Mouse (Mus musculus) liver, embryonic 12.5 days (tissue): Measurements from ENCODE around the gene Prdx3. TPM values are rescaled to one million over a fixed set of nuclear protein-coding genes. Genes with fewer than 3 reads are reported as not detected.
A peak's percentile ranks its signal among the peaks of the same experiment; 100 is the strongest.

Experiments used
- ATAC-seq: fragments of 200-750 bp; cut with Nextera tagmentation; 2 replicates; pipeline ENCODE4 v1.8.0; 2017; ENCODE audit warnings: moderate number of reproducible peaks, mild to moderate bottlenecking, moderate library complexity
- H3K27ac ChIP-seq: fragments of 300-500 bp; sonication (generic); 2 replicates; pipeline ENCODE4 v1.5.1; 2016; ENCODE audit warnings: mild to moderate bottlenecking
- H3K27me3 ChIP-seq: fragments of 300-500 bp; sonication (generic); replicated peaks from 2 replicates; pipeline ENCODE4 v1.6.1; 2016; ENCODE audit warnings: mild to moderate bottlenecking, moderate library complexity
- H3K36me3 ChIP-seq: fragments of 300-500 bp; sonication (generic); 2 replicates; pipeline ENCODE4 v1.6.1; 2016; ENCODE audit warnings: mild to moderate bottlenecking, moderate library complexity
- H3K4me1 ChIP-seq: fragments of 300-500 bp; sonication (generic); 2 replicates; pipeline ENCODE4 v1.6.1; 2016
- H3K4me2 ChIP-seq: fragments of 300-500 bp; sonication (generic); 2 replicates; pipeline ENCODE4 v1.6.1; 2016; ENCODE audit warnings: mild to moderate bottlenecking, moderate library complexity
- H3K4me3 ChIP-seq: fragments of 300-500 bp; sonication (generic); 2 replicates; pipeline ENCODE4 v1.5.1; 2016; ENCODE audit warnings: mild to moderate bottlenecking, moderate library complexity
- H3K9ac ChIP-seq: fragments of 300-500 bp; sonication (generic); 2 replicates; pipeline ENCODE4 v1.6.1; 2016; ENCODE audit warnings: mild to moderate bottlenecking, moderate library complexity
- H3K9me3 ChIP-seq: fragments of 300-500 bp; sonication (generic); replicated peaks from 2 replicates; pipeline ENCODE4 v1.6.1; 2016; ENCODE audit warnings: mild to moderate bottlenecking, moderate library complexity
- WGBS: fragments of 180-500 bp; shearing (Covaris S2); methylation state at CpG from one replicate; pipeline ENCODE4 v1.1.7; 2016; ENCODE audit not compliant: insufficient replicate concordance; 5-methylcytosine and 5-hydroxymethylcytosine counted together
- polyA plus RNA-seq: library from polyadenylated mRNA; unstranded; fragments of >200 nt; fragmentation: Nextera tagmentation; extraction: Ambion mirVana; gene quantifications from 2 replicates; pipeline ENCODE4 v1.2.1, GENCODE M21; 2016

The Prdx3 gene
- polyA plus RNA-seq, 1 experiment from 2014 or later = 417 TPM

DNA sequence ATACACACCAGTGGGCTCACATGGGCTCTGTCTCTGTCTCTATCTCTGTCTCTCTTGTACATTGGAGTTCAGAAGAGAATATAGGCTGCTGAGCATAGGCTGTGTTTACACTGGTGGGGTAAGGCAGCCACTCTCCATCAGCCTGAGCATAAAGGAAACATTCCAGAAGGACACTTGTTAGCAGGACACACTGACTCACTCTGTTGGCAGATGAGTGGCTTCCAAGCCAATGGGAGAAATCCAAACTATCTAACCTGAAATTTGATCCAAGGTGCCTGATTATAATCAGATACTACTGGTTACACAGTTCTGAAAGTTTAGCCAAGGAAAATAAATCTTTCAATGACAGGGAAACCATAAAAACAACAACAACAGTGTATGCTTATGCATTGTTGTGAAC lies 28.6 kb downstream of the Prdx3 start:
- Histone ChIP-seq H3K9me3 (no peaks in the 10 kb centered on the region), H3K36me3 (peaks cover 14% of the 10 kb centered on the region), H3K4me2 (no peak overlapping the region), H3K4me1 (peaks cover 21% of the 10 kb centered on the region), H3K27me3 (no peaks in the 10 kb centered on the region), H3K9ac (no peak overlapping the region), H3K27ac (no peak overlapping the region), H3K4me3 (no peak overlapping the region)
- no peak for ATAC-seq

DNA sequence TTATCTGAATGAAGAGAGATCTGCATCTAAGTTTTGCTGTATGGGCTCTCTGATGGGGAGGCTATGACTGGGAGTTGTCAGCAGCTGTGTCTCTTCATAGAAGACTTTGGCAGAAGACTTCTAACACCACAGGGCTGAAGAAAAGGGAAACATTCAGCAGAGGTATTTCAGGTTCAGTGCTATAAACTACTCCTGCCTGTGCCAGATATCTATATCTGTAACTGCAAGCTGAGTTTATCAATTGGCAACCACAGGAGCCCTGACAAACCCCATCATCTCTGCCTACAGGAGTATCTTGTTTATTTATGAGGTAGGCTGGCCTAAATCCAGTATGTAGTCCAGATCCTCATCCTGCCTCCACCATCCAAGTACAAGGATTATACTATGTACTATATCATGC lies 31.0 kb downstream of the Prdx3 start:
- Histone ChIP-seq H3K4me2 (peak overlapping the region; percentile 43), H3K27ac (peak overlapping the region; percentile 66), H3K9ac (0 out of 2 replicates have a peak overlapping the region, but pooled peaks have one; percentile 29), H3K4me1 (peaks cover 21% of the 10 kb centered on the region), H3K27me3 (no peaks in the 10 kb centered on the region), H3K4me3 (no peak overlapping the region), H3K9me3 (no peaks in the 10 kb centered on the region), H3K36me3 (peaks cover 31% of the 10 kb centered on the region)
- peak; percentile 93 for ATAC-seq

DNA sequence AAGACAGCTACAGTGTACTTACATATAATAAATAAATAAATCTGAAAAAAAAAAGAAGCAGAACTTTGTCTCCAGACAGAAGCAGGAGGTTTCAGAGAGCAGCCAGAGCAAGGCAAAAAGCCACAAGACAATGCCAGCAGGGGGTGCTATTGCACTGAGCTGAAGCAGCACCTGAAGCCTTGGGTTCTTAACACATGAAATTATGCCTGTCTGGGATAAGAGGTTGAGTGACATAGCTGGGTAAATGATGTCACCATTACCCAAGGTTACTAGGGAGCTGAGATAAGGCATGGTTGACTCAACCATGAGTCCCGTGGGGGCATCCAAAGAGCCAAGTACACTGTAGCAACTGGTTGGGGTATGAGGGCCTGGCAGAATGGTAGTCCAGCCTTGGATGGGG lies 36.6 kb downstream of the Prdx3 start:
- Histone ChIP-seq H3K4me1 (peaks cover 11% of the 10 kb centered on the region), H3K4me2 (no peak overlapping the region), H3K9me3 (no peaks in the 10 kb centered on the region), H3K9ac (no peak overlapping the region), H3K27ac (no peak overlapping the region), H3K4me3 (no peak overlapping the region), H3K36me3 (peaks cover 81% of the 10 kb centered on the region), H3K27me3 (no peaks in the 10 kb centered on the region)
- peak; percentile 73 for ATAC-seq
- WGBS = 43% methylated on average over 1 of the region's 1 CpGs

DNA sequence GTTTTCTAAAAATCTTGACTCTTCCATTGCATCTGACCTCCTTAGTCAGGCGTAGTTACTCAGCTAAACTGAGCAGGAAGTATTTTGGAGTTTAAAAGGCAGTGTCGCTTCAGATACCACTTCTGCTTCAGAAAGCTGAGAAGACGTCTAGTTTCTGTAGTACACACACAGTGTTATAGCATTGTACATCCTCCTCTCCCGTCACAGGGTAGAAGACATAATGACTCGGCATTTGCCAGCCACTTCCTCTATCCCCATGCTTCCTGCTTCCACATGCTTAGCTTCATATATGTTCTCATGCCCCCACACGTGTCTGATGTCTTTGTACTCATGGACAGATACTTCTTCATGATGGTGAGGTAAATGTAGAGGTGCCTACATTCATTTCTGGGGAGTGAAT lies 55.7 kb downstream of the Prdx3 start:
- no peak overlapping the region for H3K27ac ChIP-seq
- WGBS = 59% methylated on average over 6 of the region's 6 CpGs
- no peak for ATAC-seq
- H3K9ac ChIP-seq = no peak overlapping the region
- H3K4me1 ChIP-seq = peaks cover 8% of the 10 kb centered on the region; the same call in 1 of the 2 replicates
- H3K9me3 ChIP-seq = no peaks in the 10 kb centered on the region
- H3K36me3 ChIP-seq = peaks cover 89% of the 10 kb centered on the region
- H3K27me3 ChIP-seq = no peaks in the 10 kb centered on the region
- no peak overlapping the region for H3K4me2 ChIP-seq
- H3K4me3 ChIP-seq = no peak overlapping the region

Other genes with a start within 250 kb of the Prdx3 start
- 1.3 and 1.6 TPM in 2 replicates for gene Nanos1, start 118.6 kb downstream of the Prdx3 start, polyA plus RNA-seq
- gene Eif3a, start 83.9 kb downstream of the Prdx3 start, polyA plus RNA-seq = 131 and 132 TPM in 2 replicates
- 25.4 and 25.7 TPM in 2 replicates for gene Fam45a, start 63.0 kb downstream of the Prdx3 start, polyA plus RNA-seq
- gene Sfxn4, start 13.1 kb downstream of the Prdx3 start, polyA plus RNA-seq = 1.7 and 1.8 TPM in 2 replicates
- gene Grk5, start 15.2 kb upstream of the Prdx3 start, polyA plus RNA-seq = 1.2 and 1.5 TPM in 2 replicates